Mouse (Mus musculus): ENCODE results near the gene Ccdc107. TPM values are rescaled to one million over a fixed set of nuclear protein-coding genes. Genes with fewer than 3 reads are reported as not detected.

Ccdc107 gene
- polyA plus RNA-seq, 1 experiment from 2014 or later = 42.8 TPM

DNA sequence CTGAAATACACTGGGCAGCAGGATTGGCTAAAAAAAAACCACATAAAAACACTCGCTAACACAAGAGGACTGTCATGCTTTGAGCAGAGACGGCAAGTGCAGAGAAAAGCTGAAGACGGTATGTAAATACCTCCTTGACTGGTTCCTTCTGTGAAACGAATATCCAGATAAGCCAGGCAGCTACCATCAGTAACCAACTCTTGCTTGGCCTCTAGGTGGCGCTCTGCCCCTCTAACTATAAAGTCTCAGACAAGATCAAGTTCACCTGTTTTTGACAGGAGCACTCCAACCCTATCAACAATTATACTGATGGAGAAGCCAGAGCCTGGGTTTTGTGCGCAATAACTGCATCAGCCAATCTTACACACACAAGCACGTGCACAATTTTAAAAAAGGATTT is 37.9 kb downstream of the Ccdc107 start:
- ATAC-seq = no peak
- ChIA-PET CTCF (interaction anchor here (0.7 to 2.4 kb wide), 18 partner anchors 10 to 141 kb away, joined by 3 to 12 read pairs (median 4); partner anchors contain the start of genes Arhgef39, Creb3 and Tln1), POLR2A (interaction anchor here (1.3 kb wide), 1 partner anchor 8 kb away, joined by 3 read pairs; no protein-coding TSS in a partner anchor)
- DNase-seq (ENCODE audit: low read depth, low spot score) = no peak
- no peak for TF ChIP-seq CTCF (IDR thresholded peaks at IDR 0.05)
- in situ Hi-C loops (cut with MboI; ENCODE audit: low pct_unique_long_range_greater_than_20kb) = no loop called here
- no peaks in the 10 kb centered on the region for H3K27me3 ChIP-seq

DNA sequence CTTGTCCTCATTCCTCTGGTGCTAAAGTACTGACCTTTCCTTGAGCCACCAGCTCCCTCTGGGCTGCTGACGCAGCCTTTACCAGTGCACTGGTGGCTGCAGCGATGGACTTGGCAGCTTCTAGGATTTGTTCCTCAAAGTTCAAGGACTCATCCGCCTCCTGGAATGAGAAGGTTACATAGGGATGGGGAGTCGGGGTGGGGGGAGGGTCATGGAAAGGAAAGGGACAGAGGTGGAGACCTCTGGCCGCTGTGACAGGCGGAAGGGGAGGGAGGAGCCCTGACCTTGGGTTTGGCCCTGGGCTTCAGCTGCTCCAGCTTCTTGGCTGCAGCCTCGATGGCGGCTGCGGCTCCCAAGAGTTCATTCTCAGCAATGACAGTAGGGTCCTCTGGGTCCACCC is 40.6 kb downstream of the Ccdc107 start:
- no peaks in the 10 kb centered on the region for H3K27me3 ChIP-seq
- ChIA-PET CTCF (interaction anchor here (0.9 kb wide), 1 partner anchor 103 kb away, joined by 3 read pairs; no protein-coding TSS in a partner anchor), POLR2A (no interaction called here)
- no peak for ATAC-seq
- in situ Hi-C loops (cut with MboI; ENCODE audit: low pct_unique_long_range_greater_than_20kb) = no loop called here
- DNase-seq (ENCODE audit: low read depth, low spot score) = no peak
- TF ChIP-seq CTCF (IDR thresholded peaks at IDR 0.05) = no peak

DNA sequence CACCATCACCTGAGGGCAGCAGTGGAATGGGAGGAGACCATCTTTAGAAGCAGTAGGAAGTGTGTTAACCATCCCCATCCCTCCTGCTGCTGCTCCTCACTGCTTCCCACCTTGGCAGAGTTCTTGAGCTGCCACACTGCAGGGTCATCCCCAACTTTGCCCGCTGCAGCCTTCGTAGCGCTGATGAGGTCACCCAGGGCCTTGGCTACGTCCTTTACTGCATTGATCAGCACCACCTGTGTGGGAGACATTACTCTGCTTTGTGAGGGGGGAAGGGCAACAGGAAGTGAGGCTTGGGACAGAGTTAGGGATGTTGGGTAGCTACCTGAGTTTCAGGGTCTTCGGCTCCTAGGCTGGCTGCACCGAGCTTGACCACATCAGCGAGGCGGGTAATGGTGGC is 42.9 kb downstream of the Ccdc107 start:
- no peak for TF ChIP-seq CTCF (IDR thresholded peaks at IDR 0.05)
- ATAC-seq (no peak), DNase-seq (ENCODE audit: low read depth, low spot score) (no peak)
- H3K27me3 ChIP-seq = no peaks in the 10 kb centered on the region
- in situ Hi-C loops (cut with MboI; ENCODE audit: low pct_unique_long_range_greater_than_20kb) = no loop called here
- CTCF ChIA-PET = interaction anchor here (0.8 to 0.9 kb wide), 2 partner anchors 9 to 11 kb away, joined by 3 read pairs; no protein-coding TSS in a partner anchor
- POLR2A ChIA-PET = interaction anchor here (0.6 to 0.9 kb wide), 2 partner anchors 26 to 143 kb away, joined by 3 to 4 read pairs; no protein-coding TSS in a partner anchor

DNA sequence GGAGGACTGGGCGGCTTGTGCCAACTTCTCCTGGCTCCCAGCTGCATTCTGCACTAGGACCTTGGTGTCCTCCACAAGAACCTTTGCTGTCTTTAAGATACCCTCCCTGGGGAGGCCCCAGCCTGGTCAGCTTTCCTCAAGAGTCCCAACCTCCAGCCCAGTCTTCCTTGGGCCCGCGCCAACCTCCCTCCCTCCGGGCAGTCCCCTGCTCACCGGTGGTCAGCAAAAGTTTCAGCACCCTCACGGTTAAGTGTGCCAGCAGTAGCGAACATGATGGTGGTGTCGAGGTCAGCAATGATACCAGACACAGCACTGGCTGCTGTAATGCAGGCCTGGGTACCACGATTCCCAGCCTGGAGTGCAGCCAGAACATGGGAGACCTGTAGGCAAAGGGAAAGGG is 43.3 kb downstream of the Ccdc107 start:
- no peak for ATAC-seq
- no peak for DNase-seq (ENCODE audit: low read depth, low spot score)
- TF ChIP-seq CTCF (IDR thresholded peaks at IDR 0.05) = no peak
- CTCF ChIA-PET = interaction anchor here (0.8 to 0.9 kb wide), 2 partner anchors 9 to 11 kb away, joined by 3 read pairs; no protein-coding TSS in a partner anchor
- no peaks in the 10 kb centered on the region for H3K27me3 ChIP-seq
- in situ Hi-C loops (cut with MboI; ENCODE audit: low pct_unique_long_range_greater_than_20kb) = no loop called here
- POLR2A ChIA-PET = interaction anchor here (0.5 to 0.9 kb wide), 2 partner anchors 24 to 25 kb away, joined by 4 to 5 read pairs; no protein-coding TSS in a partner anchor

DNA sequence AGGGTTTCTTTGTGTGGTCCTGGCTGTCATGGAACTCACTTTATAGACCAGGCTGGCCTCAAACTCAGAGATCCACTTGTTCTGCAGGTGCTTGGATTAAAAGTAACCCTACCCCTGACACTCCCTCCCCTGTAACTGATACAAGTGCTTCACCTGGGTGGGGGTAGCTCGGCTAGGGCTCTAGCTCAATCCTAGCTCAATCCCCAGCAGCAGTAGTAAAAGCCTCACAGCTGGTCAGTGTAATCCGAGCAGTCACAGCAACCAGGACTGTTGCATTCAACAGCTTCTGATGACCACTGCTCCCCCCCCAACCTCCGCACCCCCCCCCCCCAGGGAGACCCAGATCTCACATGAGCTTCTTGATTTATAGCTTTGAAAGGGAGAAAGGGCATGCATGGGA is 49.3 kb downstream of the Ccdc107 start:
- DNase-seq (ENCODE audit: low read depth, low spot score) = no peak
- ChIA-PET CTCF (interaction anchor here (1.0 to 1.3 kb wide), 3 partner anchors 11 to 12 kb away, joined by 3 to 9 read pairs (median 3); no protein-coding TSS in a partner anchor), POLR2A (no interaction called here)
- no peak for TF ChIP-seq CTCF (IDR thresholded peaks at IDR 0.05)
- in situ Hi-C loops (cut with MboI; ENCODE audit: low pct_unique_long_range_greater_than_20kb) = no loop called here
- H3K27me3 ChIP-seq = no peaks in the 10 kb centered on the region
- no peak for ATAC-seq

Other genes starting within 250 kb of the Ccdc107 start
- 0.59 TPM for gene Atp8b5, start 225.7 kb upstream of the Ccdc107 start, polyA plus RNA-seq (2021)
- gene Rusc2, start 110.9 kb upstream of the Ccdc107 start, polyA plus RNA-seq (2021) = 29.6 TPM
- 0.17 TPM for gene Fam166b, start 63.8 kb upstream of the Ccdc107 start, polyA plus RNA-seq (2021)
- gene Tesk1, start 51.0 kb upstream of the Ccdc107 start, polyA plus RNA-seq (2021) = 50.4 TPM
- gene Cd72, start 38.3 kb upstream of the Ccdc107 start, polyA plus RNA-seq (2021) = 3.3 TPM
- gene Sit1, start 9.2 kb upstream of the Ccdc107 start, polyA plus RNA-seq (2021) = not detected
- gene Arhgef39, start 6.8 kb downstream of the Ccdc107 start, polyA plus RNA-seq (2021) = 5.5 TPM
- not detected for gene Car9, start 14.1 kb downstream of the Ccdc107 start, polyA plus RNA-seq (2021)
- 0.22 TPM for gene Tpm2, start 30.9 kb downstream of the Ccdc107 start, polyA plus RNA-seq (2021)
- 74.6 TPM for gene Creb3, start 69.4 kb downstream of the Ccdc107 start, polyA plus RNA-seq (2021)
- 112 TPM for gene Tln1, start 69.8 kb downstream of the Ccdc107 start, polyA plus RNA-seq (2021)
- gene Rgp1, start 85.8 kb downstream of the Ccdc107 start, polyA plus RNA-seq (2021) = 25.3 TPM
- gene Gba2, start 86.0 kb downstream of the Ccdc107 start, polyA plus RNA-seq (2021) = 12.5 TPM
- not detected for gene Msmp, start 91.6 kb downstream of the Ccdc107 start, polyA plus RNA-seq (2021)
- 47.2 TPM for gene Npr2, start 139.0 kb downstream of the Ccdc107 start, polyA plus RNA-seq (2021)
- 0.50 TPM for gene Spag8, start 160.7 kb downstream of the Ccdc107 start, polyA plus RNA-seq (2021)
- 69.0 TPM for gene Hint2, start 163.6 kb downstream of the Ccdc107 start, polyA plus RNA-seq (2021)
- 4.8 TPM for gene Tmem8b, start 176.1 kb downstream of the Ccdc107 start, polyA plus RNA-seq (2021)
- 0.59 TPM for gene Fam221b, start 176.2 kb downstream of the Ccdc107 start, polyA plus RNA-seq (2021)
- not detected for gene Olfr70, start 207.9 kb downstream of the Ccdc107 start, polyA plus RNA-seq (2021)
- not detected for gene Olfr71, start 217.4 kb downstream of the Ccdc107 start, polyA plus RNA-seq (2021)
- 0.50 TPM for gene Hrct1, start 234.3 kb downstream of the Ccdc107 start, polyA plus RNA-seq (2021)
- gene Spaar, start 237.1 kb downstream of the Ccdc107 start, polyA plus RNA-seq (2021) = 0.12 TPM